Mouse (Mus musculus) CH12.LX (cell line): ENCODE data around the gene Aire. TPM values are rescaled to one million over a fixed set of nuclear protein-coding genes. Genes with fewer than 3 reads are reported as not detected.

Experiments
- DNase-seq: peaks from one replicate; pipeline ENCODE4 v3.0.0-alpha.2; 2013; ENCODE audit errors: extremely low read depth
- H3K27ac ChIP-seq: 2 replicates; pipeline ENCODE4 v1.5.1; 2012; ENCODE audit warnings: low read depth, mild to moderate bottlenecking, control low read depth, moderate library complexity; ENCODE audit not compliant: insufficient read depth
- H3K27me3 ChIP-seq: replicated peaks from 2 replicates; pipeline ENCODE3; 2012; ENCODE audit warnings: inconsistent platforms
- H3K36me3 ChIP-seq, 2 experiments: replicated peaks in 1 of 2; 2 replicates each; pipeline versions ENCODE3 to v1.6.1; 2012; ENCODE audit warnings: inconsistent platforms in 1 of 2, low read length in 1 of 2, mild to moderate bottlenecking in 1 of 2, mixed read lengths in 1 of 2, moderate library complexity in 1 of 2; ENCODE audit not compliant: control insufficient read depth in 1 of 2, insufficient read depth in 1 of 2
- H3K4me1 ChIP-seq, 2 experiments: 2 replicates each; pipeline ENCODE4 v1.6.1; 2012; ENCODE audit warnings: inconsistent platforms in 1 of 2, moderate library complexity in 1 of 2; ENCODE audit not compliant: insufficient read depth in 2 of 2, control insufficient read depth in 1 of 2
- H3K4me2 ChIP-seq: 2 replicates; pipeline ENCODE4 v1.6.1; 2012; ENCODE audit warnings: low read depth, mild to moderate bottlenecking, control low read depth; ENCODE audit not compliant: poor library complexity, insufficient read depth, severe bottlenecking
- H3K4me3 ChIP-seq, 3 experiments: fragments of 150-350 bp in 1 of 3; sonication (generic) in 1 of 3; replicated peaks in 1 of 3; 2 replicates each; pipeline versions ENCODE3 to v1.5.1; 2011 to 2012; ENCODE audit warnings: low read depth in 2 of 3, low read length in 2 of 3, mild to moderate bottlenecking in 2 of 3, moderate library complexity in 2 of 3, control low read depth in 1 of 3, improper control_type of control experiment in 1 of 3, inconsistent platforms in 1 of 3, mixed read lengths in 1 of 3; ENCODE audit not compliant: poor library complexity in 1 of 3
- H3K79me2 ChIP-seq: replicated peaks from 2 replicates; pipeline ENCODE4 v1.6.1; 2012; ENCODE audit warnings: mild to moderate bottlenecking, moderate library complexity; ENCODE audit not compliant: control insufficient read depth, poor library complexity, insufficient read depth, severe bottlenecking; ENCODE audit errors: extremely low read depth
- H3K9ac ChIP-seq: 2 replicates; pipeline ENCODE4 v1.6.1; 2012; ENCODE audit warnings: low read depth, mild to moderate bottlenecking, control low read depth, moderate library complexity; ENCODE audit not compliant: insufficient read depth
- H3K9me3 ChIP-seq: replicated peaks from 2 replicates; pipeline ENCODE3; 2012; ENCODE audit warnings: low read length, inconsistent platforms, mixed read lengths
- BHLHE40 ChIP-seq: IDR thresholded peaks from 2 replicates; pipeline ENCODE4 v1.6.1; 2011; ENCODE audit warnings: mild to moderate bottlenecking, low read depth, low read length, improper control_type of control experiment
- CHD1 ChIP-seq: IDR thresholded peaks from 2 replicates; pipeline ENCODE4 v1.6.1; 2012; ENCODE audit warnings: low read depth, low read length, improper control_type of control experiment, inconsistent platforms
- CTCF ChIP-seq, 2 experiments: IDR thresholded peaks in 1 of 2; conservative IDR thresholded peaks in 1 of 2; 2 replicates each; pipeline ENCODE4 v1.5.1; 2011 to 2012; ENCODE audit warnings: low read depth in 2 of 2, low read length in 2 of 2, improper control_type of control experiment in 1 of 2, inconsistent platforms in 1 of 2, mild to moderate bottlenecking in 1 of 2, moderate library complexity in 1 of 2
- E2F4 ChIP-seq: IDR thresholded peaks from 2 replicates; pipeline ENCODE4 v1.6.1; 2011; ENCODE audit warnings: low read depth, low read length, improper control_type of control experiment; ENCODE audit not compliant: insufficient replicate concordance
- ELF1 ChIP-seq: IDR thresholded peaks from 2 replicates; pipeline ENCODE4 v1.6.1; 2014; ENCODE audit warnings: low read depth, mild to moderate bottlenecking, inconsistent platforms, low read length, improper control_type of control experiment
- EP300 ChIP-seq: IDR thresholded peaks from 2 replicates; pipeline ENCODE4 v1.6.1; 2011; ENCODE audit warnings: low read length, improper control_type of control experiment
- ETS1 ChIP-seq: conservative IDR thresholded peaks from 2 replicates; pipeline ENCODE4 v1.6.1; 2012; ENCODE audit warnings: low read depth, mild to moderate bottlenecking, inconsistent platforms, low read length, improper control_type of control experiment, moderate library complexity
- GABPA ChIP-seq: IDR thresholded peaks from 2 replicates; pipeline ENCODE4 v1.6.1; 2012; ENCODE audit warnings: low read depth, low read length, improper control_type of control experiment, inconsistent platforms; ENCODE audit not compliant: insufficient replicate concordance
- HCFC1 ChIP-seq: IDR thresholded peaks from 2 replicates; pipeline ENCODE4 v1.6.1; 2012; ENCODE audit warnings: low read depth, mild to moderate bottlenecking, inconsistent platforms, low read length, improper control_type of control experiment
- JUN ChIP-seq: IDR thresholded peaks from 2 replicates; pipeline ENCODE4 v1.6.1; 2011; ENCODE audit warnings: low read depth, mild to moderate bottlenecking, low read length, improper control_type of control experiment, moderate library complexity; ENCODE audit not compliant: insufficient read depth
- JUND ChIP-seq: conservative IDR thresholded peaks from 2 replicates; pipeline ENCODE4 v1.6.1; 2011; ENCODE audit warnings: low read depth, low read length, improper control_type of control experiment
- KAT2A ChIP-seq: IDR thresholded peaks from 2 replicates; pipeline ENCODE4 v1.6.1; 2012; ENCODE audit warnings: low read length, improper control_type of control experiment, inconsistent platforms; ENCODE audit not compliant: insufficient replicate concordance
- MAZ ChIP-seq: IDR thresholded peaks from 2 replicates; pipeline ENCODE4 v1.6.1; 2012; ENCODE audit warnings: low read depth, mild to moderate bottlenecking, inconsistent platforms, low read length, improper control_type of control experiment, moderate library complexity
- MEF2A ChIP-seq: IDR thresholded peaks from 2 replicates; pipeline ENCODE4 v1.6.1; 2014; ENCODE audit warnings: low read depth, mild to moderate bottlenecking, inconsistent platforms, low read length, improper control_type of control experiment, borderline replicate concordance
- MXI1 ChIP-seq: IDR thresholded peaks from 2 replicates; pipeline ENCODE4 v1.6.1; 2011; ENCODE audit warnings: mild to moderate bottlenecking, low read depth, low read length, improper control_type of control experiment
- MYC ChIP-seq: IDR thresholded peaks from 2 replicates; pipeline ENCODE4 v1.6.1; 2011; ENCODE audit warnings: low read depth, mild to moderate bottlenecking, improper control_type of control experiment, low read length
- NELFE ChIP-seq: IDR thresholded peaks from 2 replicates; pipeline ENCODE4 v1.6.1; 2011; ENCODE audit warnings: low read depth, low read length, improper control_type of control experiment
- NRF1 ChIP-seq: IDR thresholded peaks from 2 replicates; pipeline ENCODE4 v1.6.1; 2014; ENCODE audit warnings: low read depth, mild to moderate bottlenecking, inconsistent platforms, low read length, improper control_type of control experiment, moderate library complexity
- POLR2AphosphoS2 ChIP-seq: IDR thresholded peaks from 2 replicates; pipeline ENCODE4 v1.6.1; 2011; ENCODE audit warnings: low read depth, low read length, improper control_type of control experiment
- RAD21 ChIP-seq: IDR thresholded peaks from 2 replicates; pipeline ENCODE4 v1.6.1; 2011; ENCODE audit warnings: low read depth, mild to moderate bottlenecking, low read length, improper control_type of control experiment, moderate library complexity
- RCOR1 ChIP-seq: conservative IDR thresholded peaks from 2 replicates; pipeline ENCODE4 v1.6.1; 2012; ENCODE audit warnings: low read depth, mild to moderate bottlenecking, inconsistent platforms, low read length, improper control_type of control experiment
- SIN3A ChIP-seq: IDR thresholded peaks from 2 replicates; pipeline ENCODE4 v1.6.1; 2012; ENCODE audit warnings: low read length, improper control_type of control experiment, inconsistent platforms
- SMC3 ChIP-seq: IDR thresholded peaks from 2 replicates; pipeline ENCODE4 v1.6.1; 2011; ENCODE audit warnings: low read depth, low read length, improper control_type of control experiment
- TBP ChIP-seq: conservative IDR thresholded peaks from 2 replicates; pipeline ENCODE4 v1.6.1; 2011; ENCODE audit warnings: low read depth, low read length, improper control_type of control experiment
- UBTF ChIP-seq: IDR thresholded peaks from 2 replicates; pipeline ENCODE4 v1.6.1; 2012; ENCODE audit warnings: low read depth, mild to moderate bottlenecking, inconsistent platforms, low read length, improper control_type of control experiment, moderate library complexity
- USF1 ChIP-seq: IDR thresholded peaks from 2 replicates; pipeline ENCODE4 v1.6.1; 2014; ENCODE audit warnings: low read depth, mild to moderate bottlenecking, inconsistent platforms, low read length, improper control_type of control experiment
- ZNF384 ChIP-seq: IDR thresholded peaks from 2 replicates; pipeline ENCODE4 v1.6.1; 2012; ENCODE audit warnings: low read depth, low read length, improper control_type of control experiment, inconsistent platforms
- dilution Hi-C: fragments of 300-500 bp; cut with MboI; formaldehyde crosslinking; loops from 2 replicates; pipeline ENCODE4 v1.14.3; 2020; ENCODE audit warnings: low sequenced_read_pairs; ENCODE audit not compliant: extremely low pct_unique_long_range_greater_than_20kb, extremely low pct_ligation_motif_present
- in situ Hi-C: fragments of 300-500 bp; cut with MboI; formaldehyde crosslinking; loops from 3 replicates; pipeline ENCODE4 v1.14.3; 2019; ENCODE audit warnings: low sequenced_read_pairs, low pct_ligation_motif_present, low pct_unique_long_range_greater_than_20kb, mixed read lengths
- polyA plus RNA-seq: library from polyadenylated mRNA; unstranded; fragments of >175 nt; gene quantifications from 2 replicates; pipeline ENCODE4 v1.2.1, GENCODE M21; 2012; ENCODE audit warnings: low read depth; ENCODE audit not compliant: insufficient read length
- total RNA-seq, 2 experiments: library from RNA; depleted of rRNA; stranded (reverse); fragments of 300-350 nt in 1 of 2; fragments of >200 nt in 1 of 2; gene quantifications; 2 replicates each; pipeline ENCODE4 v1.2.3; 2012 to 2014

Aire gene
- total and polyA plus RNA-seq, 3 experiments = 0.16 to 0.17 TPM; not detected in 1

DNA sequence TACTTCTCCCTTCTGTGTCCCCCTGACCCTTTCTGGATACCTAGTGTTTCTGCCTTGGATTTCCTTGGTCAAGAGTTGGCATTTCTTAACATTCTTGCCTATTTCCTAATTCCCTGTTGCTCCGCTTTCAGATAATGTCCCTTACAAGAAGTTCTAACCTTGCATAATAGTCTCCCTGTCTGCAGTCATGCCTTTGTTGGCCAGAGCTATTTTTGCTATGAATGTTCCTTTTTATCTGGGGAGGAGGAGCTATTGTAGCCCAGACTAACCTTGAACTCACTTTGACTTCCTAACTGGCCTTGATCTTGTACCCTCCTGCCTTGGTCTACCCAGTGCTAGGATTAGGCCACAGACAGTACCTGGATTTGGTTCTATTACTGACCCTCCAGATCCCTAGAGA, 27.9 kb downstream of the Aire start:
- peaks cover 12% of the 10 kb centered on the region for H3K9me3 ChIP-seq
- H3K27ac ChIP-seq = no peak overlapping the region
- H3K36me3 ChIP-seq = no peaks in the 10 kb centered on the region
- no peak overlapping the region for H3K9ac ChIP-seq
- no peaks in the 10 kb centered on the region for H3K79me2 ChIP-seq
- no peak for TF ChIP-seq SMC3
- TF ChIP-seq UBTF = no peak
- TF ChIP-seq ZNF384 = no peak
- TF ChIP-seq MXI1 = no peak
- no peak for TF ChIP-seq USF1
- no peak for TF ChIP-seq EP300
- TF ChIP-seq MEF2A = no peak
- no peak for TF ChIP-seq CHD1
- TF ChIP-seq ETS1 = no peak
- no peak for TF ChIP-seq E2F4
- no peak for TF ChIP-seq MYC
- TF ChIP-seq RCOR1 = no peak
- TF ChIP-seq RAD21 = no peak
- no peak for TF ChIP-seq NELFE
- TF ChIP-seq JUN = no peak
- no peak for TF ChIP-seq KAT2A
- no peak for TF ChIP-seq HCFC1
- TF ChIP-seq SIN3A = no peak
- TF ChIP-seq GABPA = no peak
- H3K4me2 ChIP-seq = no peak overlapping the region
- H3K27me3 ChIP-seq = peaks cover 19% of the 10 kb centered on the region
- no peak for DNase-seq
- no peak overlapping the region for H3K4me3 ChIP-seq
- peaks cover 0 to 5% of the 10 kb centered on the region in 2 experiments; a peak in 2 of 4 replicates for H3K4me1 ChIP-seq
- in situ Hi-C loops (no loop called here), dilution Hi-C loops (no loop called here)

DNA sequence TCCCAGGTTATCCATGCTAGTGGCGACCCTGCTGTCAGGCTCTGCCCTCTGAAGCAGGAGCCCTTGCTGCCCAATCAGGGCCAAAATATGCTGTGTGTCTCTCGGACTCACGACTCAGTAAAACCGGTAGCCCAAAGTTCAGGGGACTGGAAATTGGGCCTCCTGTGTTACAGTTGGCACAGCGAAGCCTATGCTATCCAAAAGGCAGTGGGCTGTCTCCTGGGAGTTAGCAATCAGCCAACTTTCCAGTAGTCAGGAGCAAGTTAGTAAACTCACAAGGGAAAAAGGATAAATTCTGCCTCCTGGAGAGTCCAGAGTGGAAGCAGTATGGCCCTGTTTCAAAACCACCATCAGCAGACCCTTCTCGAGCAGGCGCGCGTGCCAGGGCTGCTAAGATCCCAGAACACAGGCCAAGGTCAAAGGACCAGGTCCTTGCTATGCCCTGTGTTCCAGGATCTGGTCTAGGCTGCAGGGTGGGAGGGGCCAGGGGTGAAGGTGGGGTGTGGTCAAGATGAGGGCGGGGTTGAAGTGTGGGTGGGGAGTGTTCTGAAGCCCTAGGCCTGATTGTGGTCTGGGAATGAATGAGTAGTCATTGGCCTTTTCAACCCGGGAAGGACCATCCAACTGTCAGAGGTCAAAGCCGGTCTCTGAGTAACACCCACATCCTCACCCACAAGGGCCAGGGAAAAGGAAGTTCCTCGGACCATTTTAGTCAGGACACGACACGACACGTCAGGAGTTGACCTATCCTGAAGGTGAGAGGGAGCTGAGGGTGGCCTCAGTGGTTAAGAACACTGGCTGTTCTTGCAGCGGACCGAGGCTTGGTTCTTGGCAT, 30.5 kb downstream of the Aire start:
- no peak for DNase-seq
- H3K9ac ChIP-seq = no peak overlapping the region
- no peak overlapping the region for H3K4me3 ChIP-seq
- in situ Hi-C loops (no loop called here), dilution Hi-C loops (no loop called here)
- H3K27me3 ChIP-seq = peaks cover 19% of the 10 kb centered on the region
- H3K27ac ChIP-seq = no peak overlapping the region
- TF ChIP-seq CTCF (conservative IDR thresholded peaks at IDR 0.05 in 1 of 2, IDR thresholded peaks at IDR 0.05 in 1 of 2; ENCODE audit: low read depth in 2 of 2, low read length in 2 of 2) = no peak
- TF ChIP-seq RAD21 = no peak
- no peak for TF ChIP-seq MAZ
- TF ChIP-seq TBP = no peak
- TF ChIP-seq UBTF = no peak
- no peak for TF ChIP-seq MYC
- TF ChIP-seq KAT2A = no peak
- TF ChIP-seq BHLHE40 = no peak
- TF ChIP-seq ELF1 = no peak
- no peak for TF ChIP-seq ZNF384
- no peak for TF ChIP-seq JUND
- TF ChIP-seq NRF1 = no peak
- TF ChIP-seq RCOR1 = no peak
- no peak for TF ChIP-seq POLR2AphosphoS2
- H3K4me1 ChIP-seq = peaks cover 4 to 9% of the 10 kb centered on the region in 2 experiments; a peak in 3 of 4 replicates
- no peak overlapping the region for H3K4me2 ChIP-seq
- peaks cover 2% of the 10 kb centered on the region; the same call in 1 of the 2 replicates for H3K79me2 ChIP-seq
- H3K36me3 ChIP-seq = no peaks in the 10 kb centered on the region
- peaks cover 12% of the 10 kb centered on the region for H3K9me3 ChIP-seq
